Comparison of ENCODE assay signal across 8 mouse cellular contexts in genomic region chr10:80757717-80758116, GRCm38 (mm10). TPM values are rescaled to one million over a fixed set of nuclear protein-coding genes. Genes with fewer than 3 reads are reported as not detected.
A peak's percentile ranks its signal among the peaks of the same experiment; 100 is the strongest.
DNase-seq lines count a peak whose midpoint lies in the region; ATAC-seq lines count a peak whose summit lies in the region.

No protein-coding gene starts in this region.

- peaks cover 58% of the 10 kb centered on the region for H3K4me1 ChIP-seq in hindbrain, embryonic 10.5 days (replicated peaks)

- no peaks in the 10 kb centered on the region for H3K9me3 ChIP-seq in hindbrain, embryonic 10.5 days

- ATAC-seq in frontal cortex, adult (ENCODE audit: low TSS enrichment), result peak; percentile 53

- H3K4me3 ChIP-seq in hindbrain, embryonic 10.5 days, result peak overlapping the region; percentile 91

- peaks cover 4% of the 10 kb centered on the region; the same call in 1 of the 2 replicates for H3K36me3 ChIP-seq in hindbrain, embryonic 10.5 days

- DNase-seq in ES-CJ7 (ENCODE audit: low read depth, low spot score), result peak; percentile 65
- DNase-seq in cerebellum, adult 18-20 months, result peak; percentile 54 to 63
- peak; percentile 59 for DNase-seq in hindbrain, embryonic 10.5 days (ENCODE audit: low spot score)
- DNase-seq in layer of hippocampus, adult 9-11 months, result peak; percentile 87
- DNase-seq in lung, postnatal 10 days, result peak; percentile 92
- peak; percentile 75 for DNase-seq in ovary, postnatal 36 days (ENCODE audit: low spot score)
- peak; percentile 49 for DNase-seq in urinary bladder, adult 2 months (ENCODE audit: low spot score)

- H3K27me3 ChIP-seq in hindbrain, embryonic 10.5 days (ENCODE audit: insufficient read depth, poor library complexity, severe bottlenecking), result no peaks in the 10 kb centered on the region

- 39% methylated on average over 5 of the region's 5 CpGs for WGBS in hindbrain, embryonic 10.5 days

- H3K27ac ChIP-seq in hindbrain, embryonic 10.5 days, result no peak overlapping the region

RNA-seq across cellular contexts. Expression of gene Dot1l, which starts 2.7 kb away (rescaled TPM):
- 20.3 and 22.8 TPM in 2 replicates for polyA plus RNA-seq in hindbrain, embryonic 10.5 days (2016; fragmentation: Nextera tagmentation; extraction: Ambion mirVana)
- polyA plus RNA-seq in urinary bladder, adult 2 months (2012; rRNA removed), result 6.7 and 17.2 TPM in 2 replicates

RNA-seq across cellular contexts. Expression of gene Ap3d1, which starts 15.7 kb away (rescaled TPM):
- 59.9 and 65.8 TPM in 2 replicates for polyA plus RNA-seq in hindbrain, embryonic 10.5 days (2016; fragmentation: Nextera tagmentation; extraction: Ambion mirVana)
- 96.3 and 108 TPM in 2 replicates for polyA plus RNA-seq in urinary bladder, adult 2 months (2012; rRNA removed)

RNA-seq across cellular contexts. Expression of gene Sf3a2, which starts 40.3 kb away (rescaled TPM):
- polyA plus RNA-seq in hindbrain, embryonic 10.5 days (2016; fragmentation: Nextera tagmentation; extraction: Ambion mirVana), result 109 and 119 TPM in 2 replicates
- 47.0 and 47.7 TPM in 2 replicates for polyA plus RNA-seq in urinary bladder, adult 2 months (2012; rRNA removed)

RNA-seq across cellular contexts. Expression of gene Plekhj1, which starts 40.7 kb away (rescaled TPM):
- polyA plus RNA-seq in hindbrain, embryonic 10.5 days (2016; fragmentation: Nextera tagmentation; extraction: Ambion mirVana), result 189 and 192 TPM in 2 replicates
- polyA plus RNA-seq in urinary bladder, adult 2 months (2012; rRNA removed), result 60.6 and 79.2 TPM in 2 replicates

RNA-seq across cellular contexts. Expression of gene Amh, which starts 47.3 kb away (rescaled TPM):
- polyA plus RNA-seq in hindbrain, embryonic 10.5 days (2016; fragmentation: Nextera tagmentation; extraction: Ambion mirVana), result 0.12 and 0.16 TPM in 2 replicates
- polyA plus RNA-seq in urinary bladder, adult 2 months (2012; rRNA removed), result 0.40 and 0.62 TPM in 2 replicates
